Mouse (Mus musculus): ENCODE results near the gene Slc35a2. TPM values are rescaled to one million over a fixed set of nuclear protein-coding genes. Genes with fewer than 3 reads are reported as not detected.
"Not testable (repeated sequence)": the region's sequence is repeated elsewhere in the genome, so short reads cannot be mapped to it uniquely, and the experiment has no call there.

Gene Slc35a2
- total RNA-seq, 2 experiments from 2014 or later: 43.4 to 47.5 TPM

- DNase-seq (ENCODE audit: extremely low spot score in 1 of 2, low spot score in 2 of 2): peak; percentile 87 to 93
- intact Hi-C loops (cut with DNase I): no loop called here
Measured at GRCm38 (mm10) chrX:7898880-7899874, 15.3 kb downstream of the Slc35a2 start, which contains the start of the genes Pqbp1 and Timm17b. Gene Pqbp1 (minus strand): TSS chrX:7899269. Gene Timm17b (plus strand): TSS chrX:7899357.

GRCm38 (mm10) chrX:7904441-7904840, 20.6 kb downstream of the Slc35a2 start:
- intact Hi-C loops (cut with DNase I): no loop called here
- no peak for DNase-seq (ENCODE audit: extremely low spot score in 1 of 2, low spot score in 2 of 2)

- no peak for DNase-seq (ENCODE audit: extremely low spot score in 1 of 2, low spot score in 2 of 2)
- intact Hi-C loops (cut with DNase I): no loop called here
Measured at GRCm38 (mm10) chrX:7907735-7908134, 23.9 kb downstream of the Slc35a2 start, which contains the start of gene Gm10491. Gene Gm10491 (minus strand): TSS chrX:7907835.

GRCm38 (mm10) chrX:7909242-7909641, 25.4 kb downstream of the Slc35a2 start, which contains the start of gene Gm10490:
Gene Gm10490 (plus strand): TSS chrX:7909542.
- DNase-seq (ENCODE audit: extremely low spot score in 1 of 2, low spot score in 2 of 2); intact Hi-C loops (cut with DNase I): not testable (repeated sequence)

GRCm38 (mm10) chrX:7910473-7910872, 26.6 kb downstream of the Slc35a2 start:
- no peak for DNase-seq (ENCODE audit: extremely low spot score in 1 of 2, low spot score in 2 of 2)
- intact Hi-C loops (cut with DNase I): no loop called here

GRCm38 (mm10) chrX:7915669-7916068, 31.8 kb downstream of the Slc35a2 start:
- intact Hi-C loops (cut with DNase I): loop anchor here (5.0 kb wide), 1 partner anchor 102 kb away; the partner anchor contains the start of gene Glod5
- DNase-seq (ENCODE audit: extremely low spot score in 1 of 2, low spot score in 2 of 2): not testable (repeated sequence)

GRCm38 (mm10) chrX:7917960-7918359, 34.1 kb downstream of the Slc35a2 start:
- not testable (repeated sequence) for DNase-seq (ENCODE audit: extremely low spot score in 1 of 2, low spot score in 2 of 2)
- intact Hi-C loops (cut with DNase I): loop anchor here (5.0 kb wide), 1 partner anchor 99 kb away; the partner anchor contains the start of gene Glod5

- DNase-seq (ENCODE audit: extremely low spot score in 1 of 2, low spot score in 2 of 2): peak; percentile 31 to 66
- intact Hi-C loops (cut with DNase I): loop anchor here (5.0 kb wide), 1 partner anchor 98 kb away; the partner anchor contains the start of gene Glod5
Measured at GRCm38 (mm10) chrX:7919601-7920383, 36.0 kb downstream of the Slc35a2 start, which contains the start of gene Pcsk1n. Gene Pcsk1n (plus strand): TSS chrX:7919822.

- intact Hi-C loops (cut with DNase I): no loop called here
- no peak for DNase-seq (ENCODE audit: extremely low spot score in 1 of 2, low spot score in 2 of 2)
Measured at GRCm38 (mm10) chrX:7922032-7922431, 38.2 kb downstream of the Slc35a2 start.

GRCm38 (mm10) chrX:7926266-7926665, 42.4 kb downstream of the Slc35a2 start:
- DNase-seq (ENCODE audit: extremely low spot score in 1 of 2, low spot score in 2 of 2): no peak
- intact Hi-C loops (cut with DNase I): no loop called here

GRCm38 (mm10) chrX:7927116-7927515, 43.3 kb downstream of the Slc35a2 start:
- intact Hi-C loops (cut with DNase I): no loop called here

GRCm38 (mm10) chrX:7928270-7928790, 44.5 kb downstream of the Slc35a2 start, which contains the start of gene Eras:
Gene Eras (minus strand): TSS chrX:7928607.
- DNase-seq (ENCODE audit: extremely low spot score in 1 of 2, low spot score in 2 of 2): no peak
- intact Hi-C loops (cut with DNase I): no loop called here

More at GRCm38 (mm10) chrX:7927116-7927515, 43.3 kb downstream of the Slc35a2 start:
- DNase-seq (ENCODE audit: extremely low spot score in 1 of 2, low spot score in 2 of 2): no peak

GRCm38 (mm10) chrX:7936874-7937273, 53.0 kb downstream of the Slc35a2 start:
- intact Hi-C loops (cut with DNase I): no loop called here
- DNase-seq (ENCODE audit: extremely low spot score in 1 of 2, low spot score in 2 of 2): no peak

GRCm38 (mm10) chrX:7937667-7938066, 53.8 kb downstream of the Slc35a2 start:
- no peak for DNase-seq (ENCODE audit: extremely low spot score in 1 of 2, low spot score in 2 of 2)
- intact Hi-C loops (cut with DNase I): no loop called here

Other genes with a start within 250 kb of the Slc35a2 start
- 1,000 to 10,000 TPM; 1,744 to 1,801 TPM for gene Syp, start 245.6 kb upstream of the Slc35a2 start, total RNA-seq (2021)
- 1 to 10 TPM; 1.2 to 1.3 TPM for gene Prickle3, start 226.8 kb upstream of the Slc35a2 start, total RNA-seq (2021)
- 10 to 100 TPM; 15.6 to 18.1 TPM for gene Plp2, start 212.6 kb upstream of the Slc35a2 start, total RNA-seq (2021)
- gene Magix, start 202.8 kb upstream of the Slc35a2 start, total RNA-seq (2021): under 1 TPM; 0.12 to 0.34 TPM
- 10 to 100 TPM; 37.1 to 39.3 TPM for gene Gpkow, start 186.9 kb upstream of the Slc35a2 start, total RNA-seq (2021)
- 10 to 100 TPM; 38.5 to 43.3 TPM for gene Wdr45, start 169.7 kb upstream of the Slc35a2 start, total RNA-seq (2021)
- under 1 TPM in 1 of 2 experiments, not detected in 1; 0.69 TPM for gene Gm45208, start 161.8 kb upstream of the Slc35a2 start, total RNA-seq (2021)
- 100 to 1,000 TPM in 1 of 2 experiments, 10 to 100 TPM in 1; 97.3 to 105 TPM for gene Praf2, start 155.6 kb upstream of the Slc35a2 start, total RNA-seq (2021)
- 10 to 100 TPM; 28.9 to 29.7 TPM for gene Ccdc120, start 133.1 kb upstream of the Slc35a2 start, total RNA-seq (2021)
- 10 to 100 TPM; 30.0 to 35.6 TPM for gene Tfe3, start 121.5 kb upstream of the Slc35a2 start, total RNA-seq (2021)
- 10 to 100 TPM; 79.5 to 84.6 TPM for gene Gripap1, start 94.3 kb upstream of the Slc35a2 start, total RNA-seq (2021)
- gene Kcnd1, start 61.7 kb upstream of the Slc35a2 start, total RNA-seq (2021): 10 to 100 TPM; 10.9 to 11.3 TPM
- 10 to 100 TPM; 64.5 to 65.6 TPM for gene Otud5, start 42.7 kb upstream of the Slc35a2 start, total RNA-seq (2021)
- 10 to 100 TPM; 43.7 to 44.9 TPM for gene Pim2, start 5.8 kb upstream of the Slc35a2 start, total RNA-seq (2021)
- 10 to 100 TPM; 77.7 to 81.3 TPM for gene Pqbp1, start 15.2 kb downstream of the Slc35a2 start, total RNA-seq (2021)
- 10 to 100 TPM; 25.5 to 34.1 TPM for gene Timm17b, start 15.3 kb downstream of the Slc35a2 start, total RNA-seq (2021)
- not detected for gene Gm10491, start 23.8 kb downstream of the Slc35a2 start, total RNA-seq (2021)
- not detected for gene Gm10490, start 25.5 kb downstream of the Slc35a2 start, total RNA-seq (2021)
- 100 to 1,000 TPM; 287 to 317 TPM for gene Pcsk1n, start 35.8 kb downstream of the Slc35a2 start, total RNA-seq (2021)
- not detected for gene Eras, start 44.6 kb downstream of the Slc35a2 start, total RNA-seq (2021)
- gene Hdac6, start 63.9 kb downstream of the Slc35a2 start, total RNA-seq (2021): 10 to 100 TPM; 59.7 to 65.0 TPM
- gene Gata1, start 94.0 kb downstream of the Slc35a2 start, total RNA-seq (2021): not detected
- gene Glod5, start 134.5 kb downstream of the Slc35a2 start, total RNA-seq (2021): under 1 TPM; 0.57 to 0.73 TPM
- 10 to 100 TPM; 34.3 to 36.7 TPM for gene Suv39h1, start 190.7 kb downstream of the Slc35a2 start, total RNA-seq (2021)
- 1 to 10 TPM; 1.4 to 1.5 TPM for gene Was, start 206.5 kb downstream of the Slc35a2 start, total RNA-seq (2021)
- 100 to 1,000 TPM; 231 to 242 TPM for gene Wdr13, start 248.9 kb downstream of the Slc35a2 start, total RNA-seq (2021)

All from left cerebral cortex, postnatal 10 days (tissue).